Mouse (Mus musculus) frontal cortex, adult 2 months (tissue): Measurements from ENCODE around the gene Slc35f5. TPM values are rescaled to one million over a fixed set of nuclear protein-coding genes. Genes with fewer than 3 reads are reported as not detected.

Experiments
- DNase-seq, 2 experiments: peaks; one replicate each; pipeline ENCODE4 v3.0.0; 2022; ENCODE audit warnings: low spot score in 1 of 2; ENCODE audit errors: extremely low spot score in 1 of 2
- polyA plus RNA-seq: library from polyadenylated mRNA; depleted of rRNA; stranded (reverse); fragments of >200 nt; gene quantifications from 2 replicates; pipeline ENCODE4 v1.2.3, GENCODE M21; 2012; rRNA removed

Slc35f5 gene
- polyA plus RNA-seq, 1 experiment, result 23.2 TPM

DNA sequence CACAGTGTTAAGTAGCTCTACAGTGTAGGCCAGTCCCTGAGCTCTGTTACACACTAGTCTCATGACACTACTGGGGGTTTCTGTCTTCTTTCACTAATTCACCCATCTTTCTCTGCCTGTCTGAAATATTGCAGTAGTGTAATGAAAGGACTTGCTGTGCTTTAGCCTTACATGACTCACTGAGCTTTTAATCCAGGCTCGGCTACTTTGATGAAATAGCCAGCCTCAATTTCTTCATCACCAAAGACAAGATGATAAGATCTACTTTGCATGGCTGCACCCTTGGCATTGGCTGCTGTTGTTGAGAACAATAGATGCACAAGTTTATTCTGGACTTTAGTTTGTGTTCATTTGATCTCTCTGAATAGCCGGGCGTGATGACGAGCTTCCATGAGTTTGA, 7.7 kb downstream of the Slc35f5 start:
- no peak for DNase-seq

DNA sequence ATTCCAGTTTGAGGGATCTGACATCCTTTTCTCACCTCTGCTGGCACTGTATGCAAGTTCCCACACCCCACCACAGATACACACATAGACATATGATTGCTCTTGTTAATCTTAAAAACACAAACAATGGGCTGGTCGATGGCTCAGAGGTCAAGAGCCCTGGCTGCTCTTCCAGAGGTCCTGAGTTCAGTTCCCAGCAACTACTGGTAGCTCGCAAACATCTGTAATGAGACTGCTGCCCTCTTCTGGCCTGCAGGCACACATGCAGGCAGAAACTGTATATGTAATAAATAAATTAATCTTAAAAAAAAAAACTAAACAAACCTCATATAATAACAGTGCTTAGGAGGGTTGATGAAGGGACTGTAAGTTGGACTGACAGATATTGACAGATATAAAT, 13.8 kb downstream of the Slc35f5 start:
- no peak for DNase-seq

DNA sequence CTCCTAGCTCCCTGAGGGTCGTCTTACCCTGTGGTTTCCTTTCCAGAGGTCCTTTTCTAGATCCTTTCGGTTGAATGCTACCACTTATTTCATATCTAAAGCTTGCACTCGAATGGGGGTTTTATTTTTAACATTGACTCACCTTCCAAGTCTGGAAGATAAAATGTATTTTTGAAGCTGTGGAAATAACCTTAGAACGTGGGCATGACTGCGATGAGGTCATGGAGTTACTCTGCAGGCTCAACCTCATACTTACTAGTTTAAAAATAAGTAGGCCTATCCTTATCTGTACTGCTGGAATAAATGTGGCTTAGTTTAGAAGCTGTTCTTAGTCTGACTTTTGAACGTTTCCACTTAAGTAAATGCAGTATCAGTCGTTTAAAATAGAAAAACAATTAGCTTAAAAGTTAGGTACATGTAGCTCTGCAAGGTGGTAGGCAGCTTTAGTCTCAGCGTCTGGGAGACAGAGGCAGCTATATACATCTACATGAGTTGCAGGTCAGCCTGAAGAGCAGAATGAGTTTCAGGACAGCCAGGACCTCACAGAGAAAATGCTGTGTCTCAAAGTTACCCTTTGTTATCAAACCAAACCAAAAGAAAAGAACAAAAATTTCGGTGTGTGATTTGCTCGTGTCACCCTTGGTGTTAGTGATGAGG, 15.2 kb downstream of the Slc35f5 start:
- peak in 1 of 2 experiments; percentile 31 for DNase-seq

DNA sequence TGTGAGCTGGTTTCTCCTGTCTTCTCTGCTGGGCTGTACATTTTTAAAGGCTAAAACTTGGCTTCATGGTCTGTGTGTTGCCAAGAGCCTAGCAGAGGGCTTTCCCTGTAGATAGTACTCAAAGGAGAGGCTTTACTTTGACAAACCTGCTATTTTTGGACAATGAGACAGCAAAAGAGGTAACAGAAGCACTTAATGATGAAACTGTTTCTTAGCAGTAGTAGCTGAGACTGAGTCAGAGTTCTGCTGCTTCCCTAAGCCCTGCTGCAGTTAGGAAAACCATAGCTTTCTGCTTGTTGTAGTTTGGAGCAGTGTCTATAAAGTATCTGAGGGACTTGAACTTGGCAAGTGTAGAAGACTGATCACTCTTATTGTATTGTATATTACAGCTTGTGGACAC, 16.6 kb downstream of the Slc35f5 start:
- no peak for DNase-seq

DNA sequence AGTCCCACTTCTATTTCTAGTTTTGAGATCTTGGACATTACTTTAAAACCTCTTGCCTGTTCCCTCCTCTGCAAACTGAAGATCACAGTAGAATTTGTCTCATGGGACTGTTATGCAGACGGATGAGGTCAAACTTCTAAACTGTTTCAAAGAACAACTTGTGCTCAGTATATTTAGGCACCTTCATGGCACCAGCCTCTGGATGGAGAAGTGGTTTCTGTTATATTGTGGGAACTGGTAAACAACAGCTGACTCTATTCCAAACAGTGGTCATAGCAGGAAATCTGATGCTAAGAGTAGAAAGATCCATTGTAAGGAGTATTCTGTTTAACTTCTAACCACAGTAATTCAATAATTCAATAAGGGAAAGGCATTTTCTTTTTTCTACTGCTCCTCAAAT, 17.7 kb downstream of the Slc35f5 start:
- DNase-seq, result no peak

DNA sequence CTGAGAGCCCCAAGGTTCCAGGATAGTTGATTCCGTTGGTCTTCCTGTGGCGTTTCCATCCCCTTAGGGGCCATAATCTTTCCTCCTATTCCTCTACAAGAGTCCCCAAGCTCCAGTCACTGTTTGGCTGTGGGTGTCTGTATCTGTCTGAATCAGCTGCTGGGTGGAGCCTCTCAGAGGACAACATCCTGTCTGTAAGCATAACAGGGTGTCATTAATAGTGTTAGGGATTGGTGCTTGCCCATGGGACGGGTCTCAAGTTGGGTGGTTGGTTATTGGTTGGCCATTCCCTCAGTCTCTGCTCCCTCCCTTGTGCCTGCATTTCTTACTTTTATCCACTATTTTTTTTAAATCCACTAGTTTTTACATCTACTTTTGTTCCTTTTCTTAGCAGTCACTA, 20.7 kb downstream of the Slc35f5 start:
- DNase-seq, result no peak

DNA sequence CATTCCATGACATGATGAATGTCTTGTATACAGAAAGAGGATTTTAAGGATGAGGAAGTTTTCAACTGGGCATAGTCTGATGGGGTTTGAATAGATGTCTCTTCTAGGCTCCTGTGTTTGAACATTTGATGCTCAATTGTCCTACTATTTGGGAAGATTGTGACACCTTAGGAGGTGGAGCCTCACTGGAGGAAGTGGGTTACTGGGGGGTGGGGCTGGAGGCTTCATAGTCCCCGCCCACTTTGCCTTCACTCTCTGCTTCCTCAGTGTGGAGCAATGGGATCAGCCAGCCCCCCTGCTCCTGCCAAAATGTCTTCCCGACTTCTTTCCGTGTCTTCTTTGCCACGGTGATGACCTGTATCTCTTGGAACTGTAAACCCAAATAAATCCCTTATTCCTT, 43.2 kb downstream of the Slc35f5 start:
- DNase-seq, result no peak

DNA sequence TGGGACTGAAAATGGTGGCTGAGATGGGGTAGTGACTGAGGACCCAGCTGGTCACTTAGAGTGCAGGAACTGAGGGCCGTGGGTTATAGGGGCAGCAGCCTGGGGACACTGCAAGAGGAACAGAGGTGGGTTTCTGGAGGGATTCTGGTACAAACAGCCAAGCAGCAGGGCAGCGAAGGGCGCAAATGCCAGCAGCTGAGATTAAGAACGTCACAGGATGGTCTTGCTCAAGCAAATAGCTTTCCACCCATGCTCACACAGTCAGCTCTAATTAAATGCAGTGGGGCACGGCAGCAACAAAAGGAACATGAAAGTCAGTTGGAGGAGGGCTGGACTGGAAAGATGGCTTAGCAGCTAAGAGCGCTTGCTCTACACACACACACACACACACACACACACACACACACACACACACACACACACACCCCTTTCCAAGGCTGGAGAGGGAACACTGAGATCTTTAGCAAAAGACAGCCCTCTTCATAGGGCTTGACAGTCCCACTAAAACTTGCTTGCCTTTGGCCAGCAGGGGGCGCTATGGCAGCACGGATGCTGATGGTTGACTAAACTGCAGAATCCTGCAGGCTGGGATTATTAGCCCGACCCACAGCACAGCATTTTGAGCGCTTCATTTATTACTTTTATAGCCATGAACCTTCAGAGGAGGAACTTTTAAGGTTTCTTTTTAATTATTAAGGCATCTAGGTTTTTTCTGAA, 46.9 kb downstream of the Slc35f5 start:
- DNase-seq, result peak; percentile 38 to 96

DNA sequence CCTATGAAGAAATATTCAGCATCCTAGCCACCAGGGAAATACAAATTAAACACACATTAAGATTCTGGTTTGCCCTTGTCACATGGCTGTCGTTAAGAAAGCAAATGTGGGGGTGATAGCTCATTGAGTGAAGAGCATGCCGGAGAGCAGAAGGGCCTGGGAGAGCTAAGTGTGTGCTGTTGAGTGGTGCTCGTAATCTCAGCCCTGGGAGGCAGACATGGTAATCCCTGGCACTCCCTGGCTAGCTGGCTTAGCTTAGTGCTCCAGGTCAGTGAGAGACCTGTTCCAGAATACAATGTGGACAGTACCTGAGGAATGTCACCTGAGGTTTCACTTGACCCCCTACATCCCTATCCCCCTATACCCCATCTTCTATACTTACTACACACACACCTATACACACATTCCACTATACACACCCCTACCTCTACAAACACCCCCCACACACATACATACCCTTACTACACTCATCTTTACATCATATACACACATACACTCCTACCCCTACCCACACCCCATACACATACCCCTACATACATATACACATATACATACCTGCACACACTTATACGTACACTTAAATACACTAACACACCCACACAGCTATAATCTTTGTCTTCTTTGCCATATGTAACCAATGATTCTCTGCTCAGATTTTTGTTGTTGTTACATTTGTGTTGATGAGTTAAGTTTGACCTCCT, 64.1 kb downstream of the Slc35f5 start:
- no peak for DNase-seq

DNA sequence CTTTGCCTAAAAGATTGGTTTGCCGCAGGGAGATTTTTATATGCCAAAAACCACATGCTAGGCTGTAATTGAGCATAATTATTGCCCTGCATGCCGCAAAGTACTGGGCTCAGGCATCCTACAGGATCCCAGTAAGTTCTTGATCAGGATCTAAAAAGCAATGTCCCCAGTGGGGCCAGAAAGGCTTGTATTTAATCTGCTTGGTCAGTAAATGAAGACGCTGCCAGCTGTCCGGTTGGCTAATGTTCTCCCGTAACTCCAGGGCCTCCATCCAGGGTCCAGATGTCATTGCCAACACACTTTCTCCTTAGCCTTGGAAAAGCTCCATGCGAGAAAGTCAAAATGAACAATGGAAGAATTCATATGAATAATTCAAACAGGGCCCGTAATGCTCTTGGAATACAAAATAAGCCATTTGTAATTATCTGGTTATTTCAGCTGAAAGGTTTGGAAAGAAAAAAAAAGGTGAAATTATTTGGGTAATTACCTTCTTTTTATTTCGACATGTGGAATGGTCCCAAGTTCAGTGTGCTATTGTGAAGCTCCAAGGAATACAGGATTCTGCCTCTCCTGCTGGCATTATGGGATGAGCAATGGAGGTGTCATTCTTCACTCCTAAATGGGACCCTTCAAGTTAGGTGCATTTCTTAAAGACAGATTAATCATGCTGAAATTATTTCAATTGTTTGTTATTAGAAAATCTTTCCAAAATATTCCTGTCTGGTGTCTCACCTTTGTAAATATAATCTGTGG, 79.3 kb downstream of the Slc35f5 start:
- DNase-seq, result peak in 1 of 2 experiments; percentile 12

DNA sequence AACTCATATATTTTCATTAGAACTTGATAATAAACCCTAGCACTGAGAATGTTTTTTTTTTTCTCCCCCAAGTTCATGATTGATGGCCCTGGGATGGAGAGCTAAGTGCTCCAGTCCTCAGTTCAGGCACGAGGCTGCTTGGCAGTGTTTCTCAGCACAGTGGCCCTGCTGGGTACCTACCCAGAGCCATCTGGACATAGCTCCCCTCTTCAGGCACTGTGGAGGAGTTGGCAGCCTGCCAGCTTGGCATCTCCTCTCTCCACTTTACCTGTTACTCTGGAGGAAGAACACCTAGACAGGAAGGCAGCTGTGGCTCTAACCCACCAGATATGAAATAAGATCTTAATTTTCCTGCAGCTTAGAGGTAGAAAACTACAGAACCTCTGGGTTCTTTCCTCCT, 83.2 kb downstream of the Slc35f5 start:
- no peak for DNase-seq

Other genes starting within 250 kb of the Slc35f5 start
- gene Actr3, start 124.9 kb upstream of the Slc35f5 start, polyA plus RNA-seq, result 98.4 and 107 TPM in 2 replicates
- gene Gpr39, start 116.4 kb downstream of the Slc35f5 start, polyA plus RNA-seq, result 0.06 and 0.10 TPM in 2 replicates